Mouse (Mus musculus): ENCODE measurements around the gene Gm47995. TPM values are rescaled to one million over a fixed set of nuclear protein-coding genes. Genes with fewer than 3 reads are reported as not detected.
"Not testable (repeated sequence)": the region's sequence is repeated elsewhere in the genome, so short reads cannot be mapped to it uniquely, and the experiment has no call there.

The Gm47995 gene
- polyA plus RNA-seq, 1 experiment from 2014 or later: not detected

GRCm38 (mm10) chr1:151202771-151203170 lies 4.5 kb downstream of the Gm47995 start:
- ATAC-seq (ENCODE audit: low FRiP score); H3K4me3 ChIP-seq (replicated peaks; ENCODE audit: low read length); DNase-seq (ENCODE audit: low spot score); H3K4me2 ChIP-seq (replicated peaks); H3K9ac ChIP-seq; H3K4me1 ChIP-seq (replicated peaks; ENCODE audit: control insufficient read depth, insufficient read depth, low read length); H3K27ac ChIP-seq; H3K27me3 ChIP-seq (ENCODE audit: control insufficient read depth, insufficient read depth, low read length); H3K36me3 ChIP-seq (replicated peaks; ENCODE audit: control insufficient read depth, insufficient read depth); H3K9me3 ChIP-seq (ENCODE audit: control insufficient read depth, low read length): not testable (repeated sequence)
- WGBS: 53% methylated on average over 3 of the region's 5 CpGs

- not testable (repeated sequence) for H3K4me2 ChIP-seq (replicated peaks); H3K27ac ChIP-seq; H3K9ac ChIP-seq; H3K4me3 ChIP-seq (replicated peaks; ENCODE audit: low read length); H3K9me3 ChIP-seq (ENCODE audit: control insufficient read depth, low read length); H3K4me1 ChIP-seq (replicated peaks; ENCODE audit: control insufficient read depth, insufficient read depth, low read length); H3K27me3 ChIP-seq (ENCODE audit: control insufficient read depth, insufficient read depth, low read length); H3K36me3 ChIP-seq (replicated peaks; ENCODE audit: control insufficient read depth, insufficient read depth); DNase-seq (ENCODE audit: low spot score); ATAC-seq (ENCODE audit: low FRiP score)
- WGBS: no CpG with 5 or more reads among the region's 6 CpGs
Observed at GRCm38 (mm10) chr1:151203818-151204217, 5.6 kb downstream of the Gm47995 start, which contains the start of gene 3110040M04Rik. Gene 3110040M04Rik (plus strand): TSS chr1:151204121.

GRCm38 (mm10) chr1:151208493-151208892 lies 10.2 kb downstream of the Gm47995 start:
- H3K27me3 ChIP-seq (ENCODE audit: control insufficient read depth, insufficient read depth, low read length); H3K4me2 ChIP-seq (replicated peaks); H3K36me3 ChIP-seq (replicated peaks; ENCODE audit: control insufficient read depth, insufficient read depth); H3K9me3 ChIP-seq (ENCODE audit: control insufficient read depth, low read length); DNase-seq (ENCODE audit: low spot score); H3K9ac ChIP-seq; H3K27ac ChIP-seq; H3K4me1 ChIP-seq (replicated peaks; ENCODE audit: control insufficient read depth, insufficient read depth, low read length); H3K4me3 ChIP-seq (replicated peaks; ENCODE audit: low read length): not testable (repeated sequence)
- ATAC-seq (ENCODE audit: low FRiP score): 0 out of 2 replicates have a peak, but pooled peaks have one; percentile 53
- 78% methylated on average over 3 of the region's 5 CpGs for WGBS

- ATAC-seq (ENCODE audit: low FRiP score); H3K4me3 ChIP-seq (replicated peaks; ENCODE audit: low read length); H3K36me3 ChIP-seq (replicated peaks; ENCODE audit: control insufficient read depth, insufficient read depth); H3K27me3 ChIP-seq (ENCODE audit: control insufficient read depth, insufficient read depth, low read length); H3K9me3 ChIP-seq (ENCODE audit: control insufficient read depth, low read length); H3K9ac ChIP-seq; H3K27ac ChIP-seq; H3K4me1 ChIP-seq (replicated peaks; ENCODE audit: control insufficient read depth, insufficient read depth, low read length); H3K4me2 ChIP-seq (replicated peaks); DNase-seq (ENCODE audit: low spot score): not testable (repeated sequence)
Observed at GRCm38 (mm10) chr1:151208944-151209343, 10.7 kb downstream of the Gm47995 start.

- not testable (repeated sequence) for DNase-seq (ENCODE audit: low spot score); H3K9ac ChIP-seq; H3K4me2 ChIP-seq (replicated peaks); ATAC-seq (ENCODE audit: low FRiP score); H3K27ac ChIP-seq; H3K9me3 ChIP-seq (ENCODE audit: control insufficient read depth, low read length); H3K4me3 ChIP-seq (replicated peaks; ENCODE audit: low read length); H3K4me1 ChIP-seq (replicated peaks; ENCODE audit: control insufficient read depth, insufficient read depth, low read length); H3K27me3 ChIP-seq (ENCODE audit: control insufficient read depth, insufficient read depth, low read length); H3K36me3 ChIP-seq (replicated peaks; ENCODE audit: control insufficient read depth, insufficient read depth)
- WGBS: 98% methylated on average over 4 of the region's 8 CpGs
Observed at GRCm38 (mm10) chr1:151209824-151210355, 11.6 kb downstream of the Gm47995 start, which contains the start of gene Gm47996. Gene Gm47996 (plus strand): TSS chr1:151210131.

GRCm38 (mm10) chr1:151211666-151212065 lies 13.4 kb downstream of the Gm47995 start:
- not testable (repeated sequence) for H3K9me3 ChIP-seq (ENCODE audit: control insufficient read depth, low read length); ATAC-seq (ENCODE audit: low FRiP score); H3K4me2 ChIP-seq (replicated peaks); H3K4me1 ChIP-seq (replicated peaks; ENCODE audit: control insufficient read depth, insufficient read depth, low read length); H3K36me3 ChIP-seq (replicated peaks; ENCODE audit: control insufficient read depth, insufficient read depth); H3K27me3 ChIP-seq (ENCODE audit: control insufficient read depth, insufficient read depth, low read length); H3K4me3 ChIP-seq (replicated peaks; ENCODE audit: low read length); DNase-seq (ENCODE audit: low spot score); H3K9ac ChIP-seq; H3K27ac ChIP-seq
- 95% methylated on average over 5 of the region's 5 CpGs for WGBS

- no peaks in the 10 kb centered on the region for H3K4me1 ChIP-seq (replicated peaks; ENCODE audit: control insufficient read depth, insufficient read depth, low read length)
- no peaks in the 10 kb centered on the region for H3K9me3 ChIP-seq (ENCODE audit: control insufficient read depth, low read length)
- DNase-seq (ENCODE audit: low spot score): no peak
- no peaks in the 10 kb centered on the region for H3K27me3 ChIP-seq (ENCODE audit: control insufficient read depth, insufficient read depth, low read length)
- H3K9ac ChIP-seq: no peak overlapping the region
- no peaks in the 10 kb centered on the region for H3K36me3 ChIP-seq (replicated peaks; ENCODE audit: control insufficient read depth, insufficient read depth)
- no peak overlapping the region for H3K4me3 ChIP-seq (replicated peaks; ENCODE audit: low read length)
- ATAC-seq (ENCODE audit: low FRiP score): no peak
- no peak overlapping the region for H3K27ac ChIP-seq
- no peak overlapping the region for H3K4me2 ChIP-seq (replicated peaks)
- WGBS: 73% methylated on average over 2 of the region's 2 CpGs
Observed at GRCm38 (mm10) chr1:151214862-151215261, 16.6 kb downstream of the Gm47995 start.

GRCm38 (mm10) chr1:151215985-151216384 lies 17.7 kb downstream of the Gm47995 start:
- H3K27ac ChIP-seq: no peak overlapping the region
- no peaks in the 10 kb centered on the region for H3K4me1 ChIP-seq (replicated peaks; ENCODE audit: control insufficient read depth, insufficient read depth, low read length)
- DNase-seq (ENCODE audit: low spot score) (no peak), ATAC-seq (ENCODE audit: low FRiP score) (no peak)
- no peaks in the 10 kb centered on the region for H3K36me3 ChIP-seq (replicated peaks; ENCODE audit: control insufficient read depth, insufficient read depth)
- no peaks in the 10 kb centered on the region for H3K9me3 ChIP-seq (ENCODE audit: control insufficient read depth, low read length)
- WGBS: 89% methylated on average over 1 of the region's 1 CpGs
- no peak overlapping the region for H3K4me2 ChIP-seq (replicated peaks)
- no peak overlapping the region for H3K9ac ChIP-seq
- no peak overlapping the region for H3K4me3 ChIP-seq (replicated peaks; ENCODE audit: low read length)
- no peaks in the 10 kb centered on the region for H3K27me3 ChIP-seq (ENCODE audit: control insufficient read depth, insufficient read depth, low read length)

- H3K4me1 ChIP-seq (replicated peaks; ENCODE audit: control insufficient read depth, insufficient read depth, low read length): no peaks in the 10 kb centered on the region
- no peak overlapping the region for H3K9ac ChIP-seq
- no peak for ATAC-seq (ENCODE audit: low FRiP score)
- no peak overlapping the region for H3K27ac ChIP-seq
- no peak overlapping the region for H3K4me3 ChIP-seq (replicated peaks; ENCODE audit: low read length)
- no peaks in the 10 kb centered on the region for H3K36me3 ChIP-seq (replicated peaks; ENCODE audit: control insufficient read depth, insufficient read depth)
- 61% methylated on average over 3 of the region's 3 CpGs for WGBS
- no peak for DNase-seq (ENCODE audit: low spot score)
- H3K9me3 ChIP-seq (ENCODE audit: control insufficient read depth, low read length): no peaks in the 10 kb centered on the region
- H3K4me2 ChIP-seq (replicated peaks): no peak overlapping the region
- H3K27me3 ChIP-seq (ENCODE audit: control insufficient read depth, insufficient read depth, low read length): no peaks in the 10 kb centered on the region
Observed at GRCm38 (mm10) chr1:151216417-151216816, 18.2 kb downstream of the Gm47995 start.

- 91% methylated on average over 5 of the region's 5 CpGs for WGBS
- ATAC-seq (ENCODE audit: low FRiP score): no peak
- no peaks in the 10 kb centered on the region for H3K36me3 ChIP-seq (replicated peaks; ENCODE audit: control insufficient read depth, insufficient read depth)
- H3K4me1 ChIP-seq (replicated peaks; ENCODE audit: control insufficient read depth, insufficient read depth, low read length): no peaks in the 10 kb centered on the region
- H3K9me3 ChIP-seq (ENCODE audit: control insufficient read depth, low read length): no peaks in the 10 kb centered on the region
- no peak for DNase-seq (ENCODE audit: low spot score)
- H3K4me2 ChIP-seq (replicated peaks): no peak overlapping the region
- H3K27me3 ChIP-seq (ENCODE audit: control insufficient read depth, insufficient read depth, low read length): no peaks in the 10 kb centered on the region
- H3K9ac ChIP-seq: no peak overlapping the region
- no peak overlapping the region for H3K4me3 ChIP-seq (replicated peaks; ENCODE audit: low read length)
- no peak overlapping the region for H3K27ac ChIP-seq
Observed at GRCm38 (mm10) chr1:151219045-151219444, 20.8 kb downstream of the Gm47995 start.

Data from hindbrain, embryonic 14.5 days (tissue).